Mouse (Mus musculus): Measurements from ENCODE around the gene Slc41a2.
"Not testable (repeated sequence)": the region's sequence is repeated elsewhere in the genome, so short reads cannot be mapped to it uniquely, and the experiment has no call there.

Gene Slc41a2

GRCm38 (mm10) chr10:83351779-83352178 lies 14.1 kb upstream of the Slc41a2 start:
- DNase-seq = not testable (repeated sequence)

- DNase-seq = no peak
These were observed 13.0 kb upstream of the Slc41a2 start for GRCm38 (mm10) chr10:83350689-83351088.

- no peak for DNase-seq
These were observed 9.8 kb upstream of the Slc41a2 start for GRCm38 (mm10) chr10:83347494-83347893.

- DNase-seq = no peak
These were observed 8.7 kb upstream of the Slc41a2 start for GRCm38 (mm10) chr10:83346359-83346736.

- no peak for DNase-seq
These were observed 8.1 kb upstream of the Slc41a2 start for GRCm38 (mm10) chr10:83345693-83346358.

- DNase-seq = no peak
These were observed 6.4 kb upstream of the Slc41a2 start for GRCm38 (mm10) chr10:83343828-83344685.

- DNase-seq = no peak
These were observed 5.5 kb upstream of the Slc41a2 start for GRCm38 (mm10) chr10:83343171-83343570.

- no peak for DNase-seq
These were observed 3.5 kb upstream of the Slc41a2 start for GRCm38 (mm10) chr10:83341226-83341625.

GRCm38 (mm10) chr10:83337971-83338598 lies 403 bp upstream of the Slc41a2 start:
- DNase-seq = no peak

- no peak for DNase-seq
These were observed 1.3 kb downstream of the Slc41a2 start for GRCm38 (mm10) chr10:83336336-83336735.

GRCm38 (mm10) chr10:83332581-83332980 lies 5.1 kb downstream of the Slc41a2 start:
- DNase-seq = no peak

GRCm38 (mm10) chr10:83331811-83332210 lies 5.9 kb downstream of the Slc41a2 start:
- no peak for DNase-seq

- DNase-seq = no peak
These were observed 7.3 kb downstream of the Slc41a2 start for GRCm38 (mm10) chr10:83330336-83330735.

GRCm38 (mm10) chr10:83328791-83329190 lies 8.9 kb downstream of the Slc41a2 start:
- DNase-seq = no peak

GRCm38 (mm10) chr10:83326648-83327285 lies 10.9 kb downstream of the Slc41a2 start:
- no peak for DNase-seq

GRCm38 (mm10) chr10:83325903-83326302 lies 11.8 kb downstream of the Slc41a2 start:
- no peak for DNase-seq

- no peak for DNase-seq
These were observed 12.8 kb downstream of the Slc41a2 start for GRCm38 (mm10) chr10:83324871-83325270.

- DNase-seq = no peak
These were observed 15.1 kb downstream of the Slc41a2 start for GRCm38 (mm10) chr10:83322551-83323100.

- DNase-seq = no peak
These were observed 16.2 kb downstream of the Slc41a2 start for GRCm38 (mm10) chr10:83321528-83321927.

- no peak for DNase-seq
These were observed 16.8 kb downstream of the Slc41a2 start for GRCm38 (mm10) chr10:83320870-83321269.

- no peak for DNase-seq
These were observed 17.3 kb downstream of the Slc41a2 start for GRCm38 (mm10) chr10:83320396-83320795.

- DNase-seq = no peak
These were observed 24.6 kb downstream of the Slc41a2 start for GRCm38 (mm10) chr10:83313033-83313432.

GRCm38 (mm10) chr10:83310356-83310755 lies 27.3 kb downstream of the Slc41a2 start:
- DNase-seq = no peak
